Mouse (Mus musculus): ENCODE results near the gene Klf8.
"Not testable (repeated sequence)": the region's sequence is repeated elsewhere in the genome, so short reads cannot be mapped to it uniquely, and the experiment has no call there.

Klf8 gene

DNA sequence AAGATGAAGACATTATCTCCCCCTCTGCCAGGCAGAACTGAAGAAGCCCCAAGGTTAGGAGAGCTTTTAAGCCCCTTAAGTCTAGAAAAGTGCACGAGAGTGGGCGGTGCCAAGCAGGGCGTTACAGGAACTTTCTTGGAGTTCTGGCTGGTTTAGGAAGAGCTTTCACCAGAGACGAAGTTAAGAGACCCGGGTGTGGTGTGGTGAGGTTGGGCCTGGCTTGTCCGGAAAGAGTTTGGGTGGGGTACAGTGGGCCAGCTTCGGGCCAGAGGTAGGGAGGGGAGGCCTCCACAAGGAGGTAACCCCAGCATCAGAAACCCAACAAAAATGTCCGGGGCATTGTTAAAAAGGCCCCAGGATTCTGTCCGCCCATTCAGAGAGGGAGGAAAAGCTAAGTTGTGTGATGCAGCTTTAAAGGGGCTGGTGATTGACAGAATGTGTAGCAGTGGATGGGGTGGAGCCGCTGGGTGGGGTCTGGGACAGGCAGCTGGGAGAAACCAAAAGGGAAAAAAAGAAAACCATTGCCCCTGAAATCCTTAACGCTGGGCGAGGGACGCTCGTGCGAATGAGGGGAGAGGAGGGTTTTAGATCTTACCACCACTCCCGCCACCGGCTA lies at the start of gene Klf8:
Klf8 (plus strand) TSS at position 163 of the 616 bp plus-strand sequence.
- in situ Hi-C loops (cut with MboI; ENCODE audit: low sequenced_read_pairs) = no loop called here

DNA sequence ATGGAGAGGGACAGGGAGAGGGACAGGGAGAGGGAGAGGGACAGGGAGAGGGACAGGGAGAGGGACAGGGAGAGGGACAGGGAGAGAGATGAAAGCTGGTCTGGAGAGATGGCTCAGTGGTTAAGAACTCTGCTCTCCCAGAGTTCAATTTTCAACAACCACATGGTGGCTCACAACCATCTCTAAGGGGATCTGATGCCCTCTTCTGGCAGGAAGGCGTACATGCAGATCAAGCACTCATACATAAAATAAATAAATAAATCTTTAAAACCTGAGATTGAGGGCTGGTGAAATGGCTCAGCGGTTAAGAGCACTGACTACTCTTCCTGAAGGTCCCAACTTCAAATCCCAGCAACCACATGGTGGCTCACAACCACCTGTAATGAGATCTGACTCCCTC lies 38.1 kb upstream of the Klf8 start:
- in situ Hi-C loops (cut with MboI; ENCODE audit: low sequenced_read_pairs) = not testable (repeated sequence)

DNA sequence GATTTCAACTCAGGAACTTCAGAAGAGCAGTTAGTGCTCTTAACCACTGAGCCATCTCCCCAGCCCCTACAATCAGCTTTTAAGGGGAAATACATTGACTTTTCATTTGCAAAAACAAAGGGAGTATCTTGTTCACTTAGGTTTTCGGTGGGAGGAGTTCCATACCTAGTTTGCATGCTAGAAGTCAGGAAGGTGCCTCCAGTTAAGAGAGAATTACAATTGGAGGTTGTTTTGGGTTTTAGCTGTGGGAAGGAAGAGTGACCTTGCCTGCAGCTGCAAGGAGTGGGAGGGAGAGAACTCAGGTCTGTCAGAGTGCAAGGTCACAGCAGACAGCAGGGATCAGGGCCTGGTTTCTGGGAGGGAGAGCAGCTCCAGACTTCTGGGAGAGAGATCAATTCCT lies 26.2 kb upstream of the Klf8 start:
- in situ Hi-C loops (cut with MboI; ENCODE audit: low sequenced_read_pairs) = no loop called here

DNA sequence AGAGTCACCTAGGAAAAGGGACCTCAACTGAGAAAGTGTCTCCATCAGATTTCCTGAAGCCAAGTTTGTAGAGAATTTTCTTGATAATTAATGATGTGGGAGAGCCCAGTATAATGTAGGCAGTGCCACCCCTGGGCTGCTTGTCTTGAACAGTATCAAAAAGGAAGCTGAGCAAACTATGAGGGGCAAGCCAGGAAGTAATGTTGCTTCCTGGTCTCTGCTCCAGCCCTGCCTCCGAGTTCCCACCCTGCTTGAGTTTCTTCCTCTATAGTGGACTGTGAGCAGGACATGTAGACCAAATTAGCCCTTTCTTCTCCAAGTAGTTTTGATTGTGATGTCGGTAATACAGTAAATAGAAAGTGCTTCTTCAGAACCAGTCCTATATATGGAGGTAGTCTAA lies 6.0 kb upstream of the Klf8 start:
- in situ Hi-C loops (cut with MboI; ENCODE audit: low sequenced_read_pairs) = no loop called here

DNA sequence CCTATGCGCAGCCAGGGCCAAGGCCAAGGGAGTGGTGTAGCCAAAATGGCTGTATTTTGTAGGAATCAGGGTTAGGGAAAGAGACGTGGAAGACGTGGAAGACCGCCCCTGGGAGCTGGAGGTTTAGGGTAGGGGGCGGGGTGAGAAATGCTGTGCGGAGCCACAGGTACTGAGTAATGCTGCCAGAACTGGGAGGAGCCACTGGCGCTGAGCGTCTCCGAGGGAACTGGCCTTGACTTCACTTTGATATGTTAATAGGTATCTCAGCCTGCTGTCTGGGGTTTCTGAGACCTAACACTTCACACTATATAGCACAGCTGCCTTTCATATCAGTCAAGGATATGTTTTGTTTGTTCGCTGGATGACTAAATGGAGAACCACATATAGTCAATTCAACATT lies 4.0 kb upstream of the Klf8 start:
- in situ Hi-C loops (cut with MboI; ENCODE audit: low sequenced_read_pairs) = no loop called here

DNA sequence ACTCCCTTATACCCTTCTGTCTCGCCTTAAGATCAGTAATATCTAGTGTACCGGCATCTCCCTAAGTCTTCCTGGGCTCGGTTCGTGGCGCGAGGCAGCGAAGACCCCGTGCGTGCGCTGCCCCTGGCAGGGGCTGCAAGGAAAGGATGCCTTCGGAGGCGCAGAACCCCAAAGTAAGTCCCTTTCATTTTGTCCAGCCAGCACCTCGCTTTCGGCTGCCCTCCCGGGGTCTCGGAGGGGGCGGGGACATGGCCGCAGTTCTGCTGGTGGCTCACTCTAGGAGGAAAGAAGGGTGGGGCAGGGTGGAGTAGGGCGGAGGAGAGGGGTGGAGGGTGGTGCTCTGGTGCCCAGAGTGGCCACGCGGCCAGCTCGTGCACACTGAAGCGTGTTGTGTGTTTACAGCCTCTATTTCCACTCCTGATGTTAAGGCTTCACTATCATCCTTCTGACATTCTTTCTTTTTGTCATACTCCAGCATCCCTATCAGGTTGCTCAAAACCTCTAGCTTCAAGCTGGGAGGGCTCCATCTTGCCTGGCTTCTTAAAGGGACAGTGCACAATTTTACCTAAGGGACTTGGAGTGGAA lies 746 bp downstream of the Klf8 start:
- in situ Hi-C loops (cut with MboI; ENCODE audit: low sequenced_read_pairs) = no loop called here

DNA sequence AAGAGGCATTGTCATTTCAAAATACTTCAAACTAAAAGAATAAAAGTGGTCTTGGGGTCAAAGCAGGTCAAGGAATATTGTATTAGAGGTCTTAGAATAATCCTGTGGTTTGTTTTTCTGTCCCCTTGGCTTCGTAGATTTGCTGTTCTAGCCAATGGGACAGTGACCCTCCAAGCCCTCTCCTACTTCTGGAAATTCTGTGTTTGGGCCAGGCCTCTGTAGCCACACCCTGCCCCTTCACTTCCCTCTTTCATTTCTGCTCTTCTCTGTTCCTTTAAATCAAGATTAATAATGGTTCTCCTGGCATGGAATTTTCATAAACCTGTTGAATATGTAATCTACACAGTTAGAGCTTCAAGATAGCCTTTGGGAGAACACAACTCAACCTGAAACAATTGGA lies 17.0 kb downstream of the Klf8 start:
- in situ Hi-C loops (cut with MboI; ENCODE audit: low sequenced_read_pairs) = no loop called here

DNA sequence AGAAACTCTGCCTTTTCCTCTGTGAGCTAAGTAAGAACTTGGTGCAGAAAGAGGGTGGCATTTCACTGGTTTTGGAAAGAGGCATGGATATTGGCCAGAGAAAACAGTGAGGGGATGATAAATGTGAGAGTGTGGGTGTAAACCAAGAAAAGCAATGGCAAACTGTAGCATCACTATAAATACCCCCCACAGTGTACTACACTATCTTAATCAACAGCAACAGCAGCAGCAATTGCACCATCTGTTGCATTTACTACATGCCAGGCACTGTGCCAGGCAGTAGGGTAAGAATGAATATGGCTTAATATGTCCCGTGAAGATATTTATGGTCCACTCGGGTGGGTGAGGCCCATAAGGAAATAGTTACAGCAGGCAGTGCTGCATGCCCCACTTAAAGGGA lies 18.2 kb downstream of the Klf8 start:
- in situ Hi-C loops (cut with MboI; ENCODE audit: low sequenced_read_pairs) = no loop called here

DNA sequence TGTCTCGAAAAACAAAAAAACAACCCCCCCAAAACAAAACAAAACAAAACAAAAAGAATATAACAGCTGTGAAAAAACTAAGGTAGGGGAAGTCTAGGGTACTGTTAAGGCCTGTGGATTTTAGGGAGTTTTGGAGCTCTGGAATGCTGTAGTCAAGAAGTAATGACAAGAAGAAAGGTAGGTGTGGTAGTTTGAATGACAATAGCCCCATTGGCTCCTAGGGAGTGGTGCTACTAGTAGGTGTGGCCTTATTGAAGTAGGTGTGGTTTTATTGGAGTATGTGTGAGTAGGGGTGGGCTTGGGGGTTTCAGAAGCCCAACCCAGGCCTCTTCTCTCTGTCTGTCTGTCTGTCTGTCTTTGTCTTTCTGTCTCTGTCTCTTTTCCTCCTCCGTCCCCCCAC lies 44.9 kb downstream of the Klf8 start:
- in situ Hi-C loops (cut with MboI; ENCODE audit: low sequenced_read_pairs) = no loop called here

DNA sequence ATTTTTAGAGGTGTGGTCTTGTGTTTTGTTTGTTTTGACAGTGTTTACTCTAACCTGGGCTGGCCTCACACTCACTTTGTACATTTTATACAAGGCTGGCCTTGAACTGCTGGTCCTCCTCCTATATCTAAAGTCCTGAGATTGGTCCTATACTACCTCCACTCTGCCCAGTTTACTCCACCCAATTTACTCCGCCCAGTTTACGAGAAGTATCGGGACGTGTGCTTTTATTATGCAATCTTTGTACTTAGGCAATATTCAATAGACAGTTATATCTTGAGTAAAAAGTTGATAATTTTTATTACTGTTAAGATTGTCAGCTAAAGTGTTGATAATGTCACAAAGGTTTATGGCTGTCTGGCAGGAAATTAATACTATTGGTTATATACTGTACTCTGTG lies 74.1 kb downstream of the Klf8 start:
- in situ Hi-C loops (cut with MboI; ENCODE audit: low sequenced_read_pairs) = no loop called here

DNA sequence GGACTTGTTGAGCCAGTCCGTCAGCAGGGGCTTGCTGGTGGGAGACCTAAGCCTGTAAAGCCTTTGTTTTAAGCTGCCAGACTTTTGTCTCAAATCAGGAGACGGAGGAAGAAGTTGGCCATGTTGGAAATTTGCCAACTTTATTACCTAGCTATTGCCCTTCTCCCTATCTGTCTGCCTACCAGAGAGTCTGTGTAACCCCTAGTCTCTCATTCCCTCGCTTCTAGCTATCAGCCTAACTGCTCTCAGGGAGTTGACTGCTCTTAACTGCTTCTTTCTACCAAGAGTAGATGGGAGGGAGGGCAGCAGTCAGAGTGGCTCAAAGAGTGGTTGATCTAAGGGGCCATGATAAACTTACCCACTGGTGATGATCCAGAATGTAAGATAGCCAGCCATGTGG lies 85.8 kb downstream of the Klf8 start:
- in situ Hi-C loops (cut with MboI; ENCODE audit: low sequenced_read_pairs) = no loop called here

DNA sequence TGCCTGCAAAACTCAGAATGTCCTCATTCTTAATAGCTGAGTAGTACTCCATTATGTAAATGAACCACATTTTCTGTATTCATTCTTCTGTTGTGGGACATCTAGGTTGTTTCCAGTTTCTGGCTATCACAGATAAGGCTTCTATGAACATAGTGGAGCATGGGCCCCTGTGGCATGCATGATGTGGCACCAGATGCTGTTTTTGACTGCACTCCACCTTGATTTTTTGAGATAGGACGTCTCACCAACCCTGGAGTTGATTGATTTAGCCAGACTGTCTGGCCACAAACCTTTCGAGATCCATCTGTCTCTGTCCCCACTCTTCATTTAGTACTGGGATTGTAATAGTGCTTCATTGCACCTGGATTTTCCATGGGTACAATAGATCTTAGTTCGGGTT lies 96.9 kb downstream of the Klf8 start:
- in situ Hi-C loops (cut with MboI; ENCODE audit: low sequenced_read_pairs) = not testable (repeated sequence)

DNA sequence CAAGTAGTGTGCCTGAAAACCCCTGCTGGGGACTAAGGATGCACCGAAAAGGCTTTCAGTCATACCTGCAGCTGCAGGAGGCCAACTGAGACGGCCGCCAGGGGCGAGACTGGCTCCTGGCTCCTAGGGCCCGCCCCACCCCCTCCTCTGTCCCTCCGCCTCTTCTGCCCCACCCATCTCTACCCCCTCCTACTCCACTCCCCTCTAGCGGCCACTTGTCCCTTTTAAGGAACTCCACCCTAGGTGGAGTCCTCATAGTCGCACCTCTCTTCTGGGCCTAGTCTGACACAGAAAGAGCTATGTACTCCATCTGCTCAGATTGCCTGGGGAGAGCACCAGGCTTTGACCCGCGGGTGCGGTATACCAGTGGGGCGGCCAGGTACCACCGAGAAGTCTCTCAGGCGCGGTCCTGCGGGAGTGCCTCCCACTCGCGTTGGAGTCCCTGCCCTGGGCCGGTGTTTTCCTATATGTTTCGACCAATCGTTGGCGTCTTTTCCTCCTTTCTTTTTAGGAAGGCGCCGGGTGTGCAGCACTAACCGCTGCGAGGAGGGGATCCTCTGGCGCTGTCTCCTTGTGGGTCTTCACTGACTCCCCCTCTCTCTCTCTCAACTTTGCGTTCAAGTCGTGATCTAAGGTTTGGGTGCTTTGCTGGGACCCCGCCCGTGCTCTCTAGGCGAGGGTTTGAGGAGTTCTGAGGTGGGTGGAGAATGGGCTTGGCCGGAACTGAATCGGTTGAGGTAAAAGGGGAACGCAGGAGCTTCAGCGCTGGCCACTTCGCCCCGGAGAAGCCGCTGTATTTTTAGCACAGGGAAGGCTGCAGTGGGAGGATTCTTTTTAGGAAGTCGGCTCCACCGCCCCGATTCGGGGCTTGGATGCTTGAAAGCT lies 122.3 kb downstream of the Klf8 start:
- in situ Hi-C loops (cut with MboI; ENCODE audit: low sequenced_read_pairs) = no loop called here

DNA sequence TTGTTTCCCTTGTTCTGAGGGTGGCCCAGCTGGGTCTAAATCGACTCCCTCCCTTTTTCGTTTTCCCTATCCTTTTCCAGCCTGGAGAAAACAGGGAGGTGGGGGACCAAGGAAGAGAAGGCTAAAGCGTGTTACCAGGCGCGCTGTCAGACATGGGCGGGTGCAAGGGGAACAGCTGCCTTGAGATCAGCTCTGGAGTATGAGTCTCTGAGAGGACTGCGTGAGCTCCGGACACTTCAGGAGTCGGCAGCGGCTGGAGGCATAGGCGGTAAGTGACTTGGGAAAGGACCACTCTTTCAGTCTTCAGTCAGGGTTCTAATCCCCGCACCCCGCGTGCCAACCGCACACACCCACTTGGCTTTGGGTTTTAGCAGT lies 122.9 kb downstream of the Klf8 start:
- in situ Hi-C loops (cut with MboI; ENCODE audit: low sequenced_read_pairs) = no loop called here

DNA sequence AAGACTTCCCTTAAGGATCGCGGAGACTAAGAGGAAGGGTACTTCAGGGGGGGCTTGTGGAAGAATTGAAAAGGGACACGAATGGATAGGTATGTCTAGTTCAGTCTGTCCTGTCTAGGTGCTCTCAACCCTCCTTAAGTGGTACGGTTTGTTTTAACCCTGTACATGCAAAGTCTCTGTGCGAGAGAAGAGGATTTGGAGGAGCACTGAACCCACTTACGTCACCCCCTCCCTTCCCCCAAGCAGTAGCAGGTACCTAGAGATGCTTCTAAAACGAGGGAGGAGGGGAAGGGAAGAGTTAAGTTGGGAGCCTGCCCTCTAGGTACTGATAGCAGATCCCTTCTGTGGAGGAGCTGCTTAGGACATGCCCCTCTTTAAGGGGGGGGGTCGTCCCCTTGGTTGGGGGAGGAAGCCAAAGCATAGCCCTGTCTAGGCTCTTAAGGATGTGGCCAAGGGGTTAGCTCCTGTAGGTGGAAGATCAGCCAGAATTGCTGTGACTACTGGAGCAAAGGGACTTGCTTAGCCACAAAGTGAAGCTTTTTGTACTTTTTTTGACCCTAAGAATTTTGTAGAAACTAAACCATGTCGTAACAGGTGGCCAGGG lies 123.5 kb downstream of the Klf8 start:
- in situ Hi-C loops (cut with MboI; ENCODE audit: low sequenced_read_pairs) = no loop called here

DNA sequence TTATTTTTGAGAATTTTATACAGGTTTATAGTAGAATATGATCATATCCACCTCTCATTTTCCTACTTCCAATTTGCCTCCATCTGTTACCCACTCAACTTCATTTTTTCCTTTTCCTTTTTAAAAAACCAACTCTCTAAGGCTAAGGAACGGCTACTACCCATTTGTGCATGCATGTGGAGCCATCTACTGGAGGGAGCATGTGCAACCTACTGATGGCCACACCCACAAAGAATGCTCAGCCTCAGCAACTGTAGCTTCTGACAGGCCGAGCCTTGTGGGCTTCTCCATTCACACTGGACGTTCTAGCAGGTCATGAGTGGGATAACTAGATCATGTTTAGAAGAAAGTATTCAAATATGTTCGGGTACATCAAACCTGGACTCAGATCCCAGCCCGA lies 129.5 kb downstream of the Klf8 start:
- in situ Hi-C loops (cut with MboI; ENCODE audit: low sequenced_read_pairs) = no loop called here

DNA sequence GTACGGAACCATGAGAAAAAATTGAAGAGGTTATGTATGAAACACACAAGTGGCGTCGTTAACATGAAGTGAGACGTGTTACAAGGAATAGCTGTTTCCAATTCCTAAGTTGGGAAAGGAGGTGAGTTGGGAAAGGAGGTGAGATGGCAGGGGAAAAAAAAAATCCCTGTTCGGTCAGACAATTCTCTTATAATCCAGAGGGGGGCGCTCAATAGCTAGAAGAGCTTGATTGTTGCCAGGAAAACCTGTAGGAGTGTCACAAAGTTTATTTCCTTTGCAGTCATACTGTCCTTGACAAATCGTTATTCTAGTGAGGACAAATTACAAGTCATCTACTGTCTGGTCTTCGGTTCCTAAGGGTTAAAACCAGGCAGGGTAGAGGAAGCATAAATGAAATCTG lies 132.5 kb downstream of the Klf8 start:
- in situ Hi-C loops (cut with MboI; ENCODE audit: low sequenced_read_pairs) = no loop called here

DNA sequence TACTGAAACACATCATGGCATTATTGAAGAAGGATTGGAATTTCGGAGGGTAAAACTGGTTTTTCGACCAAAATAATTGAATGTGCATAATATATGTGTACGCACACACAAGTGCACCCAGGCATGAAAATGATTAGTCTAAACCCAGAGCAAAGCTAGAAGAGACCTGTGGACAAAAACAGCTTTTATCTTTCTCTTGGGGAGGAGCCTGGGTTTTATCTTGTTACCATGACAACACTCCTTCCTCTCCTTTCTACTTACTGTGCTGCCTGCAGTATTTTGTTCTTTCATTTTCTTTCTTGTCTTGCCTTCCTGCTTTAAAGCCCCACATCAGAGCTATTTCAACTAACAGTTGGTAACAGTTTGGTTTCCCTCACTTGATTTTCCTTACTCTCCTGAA lies 137.8 kb downstream of the Klf8 start:
- in situ Hi-C loops (cut with MboI; ENCODE audit: low sequenced_read_pairs) = no loop called here

DNA sequence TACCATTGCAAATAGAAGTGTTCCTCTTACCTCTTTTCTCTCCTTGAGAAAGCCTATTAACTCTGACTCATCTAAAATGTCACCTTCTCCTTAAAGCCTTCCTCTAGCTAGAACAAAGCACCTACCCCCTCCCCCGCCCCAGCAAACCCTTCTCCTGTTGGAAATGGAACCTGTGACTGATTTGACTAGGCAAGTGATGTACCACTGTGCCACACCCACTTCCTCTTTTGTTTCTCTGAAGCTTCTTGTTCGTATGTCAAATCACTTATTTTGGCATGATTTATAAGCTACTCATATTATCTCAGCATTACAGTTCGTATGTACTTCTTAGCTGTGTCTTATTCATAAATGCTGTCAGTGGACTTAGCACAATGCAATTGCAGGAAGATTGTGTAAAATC lies 144.5 kb downstream of the Klf8 start:
- in situ Hi-C loops (cut with MboI; ENCODE audit: low sequenced_read_pairs) = no loop called here

DNA sequence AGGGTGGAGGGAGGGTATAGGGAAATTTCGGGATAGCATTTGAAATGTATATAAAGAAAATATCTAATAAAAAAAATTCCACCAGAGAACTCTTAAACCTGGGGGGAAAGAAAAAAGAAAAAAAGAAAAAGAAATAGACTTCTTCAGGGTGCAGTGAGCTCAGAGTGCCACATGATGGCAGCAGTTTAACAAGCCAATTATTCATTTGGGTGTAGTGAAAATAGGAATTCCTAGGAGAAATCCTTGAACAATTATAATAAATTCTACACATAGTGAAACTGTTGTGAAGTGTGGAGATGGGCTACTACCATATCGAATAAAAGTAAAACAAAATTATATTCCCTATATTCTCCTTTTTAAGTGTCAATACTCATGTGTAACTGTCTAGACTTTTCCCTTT lies 152.0 kb downstream of the Klf8 start:
- in situ Hi-C loops (cut with MboI; ENCODE audit: low sequenced_read_pairs) = no loop called here

DNA sequence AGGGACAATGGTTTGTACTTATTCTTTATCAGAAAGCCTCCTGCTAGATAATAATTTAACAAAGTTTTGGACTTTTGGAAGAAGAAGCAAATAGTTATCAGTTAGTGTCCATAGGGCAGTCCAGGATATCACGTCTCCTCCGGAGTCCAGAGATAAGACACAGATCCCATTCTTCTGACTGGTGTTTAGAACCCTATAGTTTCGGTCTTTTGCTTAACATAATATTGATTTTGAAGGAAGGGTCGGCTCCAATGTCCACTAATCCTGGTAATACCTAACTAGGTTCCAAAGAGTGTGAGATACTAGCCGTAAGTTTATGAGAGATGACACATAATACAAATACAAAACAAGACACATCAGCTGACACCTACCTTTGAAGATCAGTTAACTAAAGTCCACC lies 179.8 kb downstream of the Klf8 start:
- in situ Hi-C loops (cut with MboI; ENCODE audit: low sequenced_read_pairs) = no loop called here
